Mouse (Mus musculus) lung, adult 2 months (tissue): Measurements from ENCODE around the gene Pnp.

Experiments
- CTCF ChIP-seq: fragments of 200-500 bp; IDR thresholded peaks from 2 replicates; pipeline ENCODE4 v1.5.1; 2011; ENCODE audit warnings: mild to moderate bottlenecking, low read length, control low read depth; ENCODE audit not compliant: insufficient read depth
- POLR2A ChIP-seq: fragments of 200-500 bp; IDR thresholded peaks from 2 replicates; pipeline ENCODE4 v1.6.1; 2011; ENCODE audit warnings: low read depth, mild to moderate bottlenecking, control low read depth, low read length, borderline replicate concordance; ENCODE audit errors: extremely low read depth

DNA sequence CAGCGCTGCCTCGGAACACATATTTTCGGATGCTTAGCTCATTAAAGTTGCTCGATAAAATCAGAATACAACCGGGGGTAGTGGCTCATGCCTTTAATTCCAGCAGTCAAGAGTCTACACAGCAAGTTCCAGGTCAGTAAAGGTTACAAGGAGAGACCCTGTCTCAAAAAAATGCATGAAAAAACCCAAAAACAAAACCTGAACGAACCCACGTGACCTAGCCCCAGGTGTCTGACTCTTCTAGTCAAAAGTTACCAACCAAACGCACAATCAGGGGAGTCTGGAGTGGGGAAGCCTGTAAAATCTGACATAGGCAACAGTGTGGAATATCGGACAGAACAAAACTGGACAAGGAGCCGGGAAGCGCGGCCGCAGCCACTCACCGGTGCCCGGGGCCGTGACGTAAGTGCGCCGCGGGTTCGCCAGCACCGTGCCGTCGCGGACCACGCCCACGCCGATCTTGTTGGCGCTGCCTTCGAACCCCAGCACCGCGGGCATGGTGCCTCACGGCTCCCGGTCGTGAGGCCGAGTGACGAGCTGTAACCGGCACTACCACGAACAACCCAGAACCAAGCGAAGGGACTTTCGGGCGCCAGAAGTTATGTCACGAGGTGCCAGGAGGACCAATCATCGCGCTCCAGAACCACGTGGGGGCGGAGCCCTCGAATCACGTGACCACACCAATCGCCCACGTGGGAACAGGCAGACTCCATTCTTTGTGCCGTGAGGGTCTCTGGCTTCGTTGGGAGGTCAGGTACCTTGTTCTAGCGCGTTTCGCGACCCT is 6.4 kb upstream of the Pnp start, which contains the start of the genes Osgep and Apex1:
- TF ChIP-seq CTCF: no peak
- TF ChIP-seq POLR2A: peak; percentile 84; the same call in 1 of the 2 replicates
